Mouse (Mus musculus) stomach, embryonic 14.5 days (tissue): ENCODE results near the gene Dnah12. TPM values are rescaled to one million over a fixed set of nuclear protein-coding genes. Genes with fewer than 3 reads are reported as not detected.

Experiments
- ATAC-seq: fragments of 200-750 bp; cut with Nextera tagmentation; 2 replicates; pipeline ENCODE4 v1.8.0; 2017; ENCODE audit warnings: low read depth, moderate TSS enrichment; ENCODE audit not compliant: insufficient number of reproducible peaks, insufficient read depth, low FRiP score
- H3K27ac ChIP-seq: fragments of 300-500 bp; sonication (generic); 2 replicates; pipeline ENCODE4 v1.5.1; 2014; ENCODE audit warnings: mild to moderate bottlenecking, low read length, moderate library complexity, mixed read lengths
- H3K27me3 ChIP-seq: fragments of 300-500 bp; sonication (generic); 2 replicates; pipeline ENCODE4 v1.6.1; 2014; ENCODE audit warnings: low read length, control low read depth, mixed read lengths; ENCODE audit not compliant: control insufficient read depth, insufficient read depth
- H3K36me3 ChIP-seq: fragments of 300-500 bp; sonication (generic); 2 replicates; pipeline ENCODE4 v1.6.1; 2014; ENCODE audit warnings: mild to moderate bottlenecking, control low read depth, low read length, moderate library complexity, mixed read lengths; ENCODE audit not compliant: control insufficient read depth, insufficient read depth
- H3K4me1 ChIP-seq: fragments of 300-500 bp; sonication (generic); 2 replicates; pipeline ENCODE4 v1.6.1; 2014; ENCODE audit warnings: low read length, control low read depth, mixed read lengths; ENCODE audit not compliant: control insufficient read depth, insufficient read depth
- H3K4me2 ChIP-seq: fragments of 300-500 bp; sonication (generic); replicated peaks from 2 replicates; pipeline ENCODE4 v1.6.1; 2014; ENCODE audit warnings: low read depth, low read length, control low read depth
- H3K4me3 ChIP-seq: fragments of 300-500 bp; sonication (generic); 2 replicates; pipeline ENCODE4 v1.5.1; 2014; ENCODE audit warnings: low read depth, low read length, control low read depth
- H3K9ac ChIP-seq: fragments of 300-500 bp; sonication (generic); replicated peaks from 2 replicates; pipeline ENCODE4 v1.6.1; 2014; ENCODE audit warnings: low read depth, mild to moderate bottlenecking, control low read depth, low read length, moderate library complexity, mixed read lengths
- H3K9me3 ChIP-seq: fragments of 300-500 bp; sonication (generic); 2 replicates; pipeline ENCODE4 v1.6.1; 2016; ENCODE audit warnings: low read depth, low read length, control low read depth; ENCODE audit not compliant: control insufficient read depth
- WGBS: fragments of 180-500 bp; shearing (Covaris S2); extraction: QIAGEN DNeasy Blood & Tissue Kit; methylation state at CpG from one replicate; pipeline ENCODE4 v1.1.7; 2014; 5-methylcytosine and 5-hydroxymethylcytosine counted together
- polyA plus RNA-seq: library from polyadenylated mRNA; unstranded; fragments of >200 nt; fragmentation: Nextera tagmentation; extraction: Ambion mirVana; gene quantifications from 2 replicates; pipeline ENCODE4 v1.2.1, GENCODE M21; 2014

Dnah12 gene
- polyA plus RNA-seq, 1 experiment from 2014 or later, result not detected

- H3K4me3 ChIP-seq, result no peak overlapping the region
- no peak overlapping the region for H3K9ac ChIP-seq
- H3K27me3 ChIP-seq, result no peaks in the 10 kb centered on the region
- no peak for ATAC-seq
- 82% methylated on average over 6 of the region's 6 CpGs for WGBS
- H3K27ac ChIP-seq, result no peak overlapping the region
- no peaks in the 10 kb centered on the region for H3K36me3 ChIP-seq
- no peak overlapping the region for H3K4me2 ChIP-seq
- no peaks in the 10 kb centered on the region for H3K4me1 ChIP-seq
- peaks cover 4% of the 10 kb centered on the region; the same call in 1 of the 2 replicates for H3K9me3 ChIP-seq
Measured at GRCm38 (mm10) chr14:26764827-26765226, 71.8 kb downstream of the Dnah12 start.

GRCm38 (mm10) chr14:26768195-26768594 is 75.1 kb downstream of the Dnah12 start:
- no peaks in the 10 kb centered on the region for H3K36me3 ChIP-seq
- no peak for ATAC-seq
- peaks cover 4% of the 10 kb centered on the region; the same call in 1 of the 2 replicates for H3K9me3 ChIP-seq
- H3K27me3 ChIP-seq, result no peaks in the 10 kb centered on the region
- H3K9ac ChIP-seq, result no peak overlapping the region
- no peak overlapping the region for H3K27ac ChIP-seq
- no peak overlapping the region for H3K4me2 ChIP-seq
- no peak overlapping the region for H3K4me3 ChIP-seq
- 76% methylated on average over 4 of the region's 4 CpGs for WGBS
- no peaks in the 10 kb centered on the region for H3K4me1 ChIP-seq

- 75% methylated on average over 4 of the region's 4 CpGs for WGBS
- no peak overlapping the region for H3K27ac ChIP-seq
- H3K9ac ChIP-seq, result no peak overlapping the region
- H3K36me3 ChIP-seq, result no peaks in the 10 kb centered on the region
- no peaks in the 10 kb centered on the region for H3K27me3 ChIP-seq
- H3K9me3 ChIP-seq, result no peaks in the 10 kb centered on the region
- no peak for ATAC-seq
- H3K4me1 ChIP-seq, result no peaks in the 10 kb centered on the region
- no peak overlapping the region for H3K4me3 ChIP-seq
- no peak overlapping the region for H3K4me2 ChIP-seq
Measured at GRCm38 (mm10) chr14:26773536-26773935, 80.5 kb downstream of the Dnah12 start.

GRCm38 (mm10) chr14:26783731-26784130 is 90.7 kb downstream of the Dnah12 start:
- Histone ChIP-seq H3K9ac (no peak overlapping the region), H3K4me1 (no peaks in the 10 kb centered on the region), H3K36me3 (no peaks in the 10 kb centered on the region), H3K9me3 (no peaks in the 10 kb centered on the region), H3K4me2 (no peak overlapping the region), H3K4me3 (no peak overlapping the region), H3K27me3 (no peaks in the 10 kb centered on the region), H3K27ac (no peak overlapping the region)
- 54% methylated on average over 4 of the region's 4 CpGs for WGBS
- no peak for ATAC-seq

GRCm38 (mm10) chr14:26785695-26786094 is 92.6 kb downstream of the Dnah12 start:
- Histone ChIP-seq H3K9ac (no peak overlapping the region), H3K36me3 (no peaks in the 10 kb centered on the region), H3K4me1 (no peaks in the 10 kb centered on the region), H3K4me3 (no peak overlapping the region), H3K9me3 (no peaks in the 10 kb centered on the region), H3K27ac (no peak overlapping the region), H3K27me3 (no peaks in the 10 kb centered on the region), H3K4me2 (no peak overlapping the region)
- 36% methylated on average over 4 of the region's 4 CpGs for WGBS
- no peak for ATAC-seq

GRCm38 (mm10) chr14:26794431-26794830 is 101.4 kb downstream of the Dnah12 start:
- H3K4me3 ChIP-seq, result no peak overlapping the region
- H3K27me3 ChIP-seq, result no peaks in the 10 kb centered on the region
- ATAC-seq, result no peak
- WGBS, result 86% methylated on average over 2 of the region's 2 CpGs
- H3K27ac ChIP-seq, result no peak overlapping the region
- H3K9me3 ChIP-seq, result no peaks in the 10 kb centered on the region
- no peak overlapping the region for H3K9ac ChIP-seq
- no peak overlapping the region for H3K4me2 ChIP-seq
- H3K36me3 ChIP-seq, result no peaks in the 10 kb centered on the region
- H3K4me1 ChIP-seq, result no peaks in the 10 kb centered on the region

- Histone ChIP-seq H3K4me2 (no peak overlapping the region), H3K27ac (no peak overlapping the region), H3K9me3 (no peaks in the 10 kb centered on the region), H3K9ac (no peak overlapping the region), H3K36me3 (no peaks in the 10 kb centered on the region), H3K4me3 (no peak overlapping the region), H3K27me3 (no peaks in the 10 kb centered on the region), H3K4me1 (no peaks in the 10 kb centered on the region)
- 79% methylated on average over 3 of the region's 3 CpGs for WGBS
- no peak for ATAC-seq
Measured at GRCm38 (mm10) chr14:26798330-26798729, 105.3 kb downstream of the Dnah12 start.

- H3K4me1 ChIP-seq, result no peaks in the 10 kb centered on the region
- WGBS, result 77% methylated on average over 3 of the region's 3 CpGs
- H3K27me3 ChIP-seq, result no peaks in the 10 kb centered on the region
- no peak overlapping the region for H3K9ac ChIP-seq
- H3K4me3 ChIP-seq, result no peak overlapping the region
- no peak for ATAC-seq
- no peak overlapping the region for H3K4me2 ChIP-seq
- H3K36me3 ChIP-seq, result no peaks in the 10 kb centered on the region
- no peak overlapping the region for H3K27ac ChIP-seq
- no peaks in the 10 kb centered on the region for H3K9me3 ChIP-seq
Measured at GRCm38 (mm10) chr14:26799286-26799685, 106.2 kb downstream of the Dnah12 start.

- Histone ChIP-seq H3K27me3 (no peaks in the 10 kb centered on the region), H3K4me3 (no peak overlapping the region), H3K4me2 (no peak overlapping the region), H3K36me3 (no peaks in the 10 kb centered on the region), H3K27ac (no peak overlapping the region), H3K9me3 (no peaks in the 10 kb centered on the region), H3K4me1 (no peaks in the 10 kb centered on the region), H3K9ac (no peak overlapping the region)
- 73% methylated on average over 7 of the region's 7 CpGs for WGBS
- no peak for ATAC-seq
Measured at GRCm38 (mm10) chr14:26805500-26805899, 112.4 kb downstream of the Dnah12 start.
